Mouse (Mus musculus): Measurements from ENCODE around the gene Tspan12.
"Not testable (repeated sequence)": the region's sequence is repeated elsewhere in the genome, so short reads cannot be mapped to it uniquely, and the experiment has no call there.

Gene Tspan12

DNA sequence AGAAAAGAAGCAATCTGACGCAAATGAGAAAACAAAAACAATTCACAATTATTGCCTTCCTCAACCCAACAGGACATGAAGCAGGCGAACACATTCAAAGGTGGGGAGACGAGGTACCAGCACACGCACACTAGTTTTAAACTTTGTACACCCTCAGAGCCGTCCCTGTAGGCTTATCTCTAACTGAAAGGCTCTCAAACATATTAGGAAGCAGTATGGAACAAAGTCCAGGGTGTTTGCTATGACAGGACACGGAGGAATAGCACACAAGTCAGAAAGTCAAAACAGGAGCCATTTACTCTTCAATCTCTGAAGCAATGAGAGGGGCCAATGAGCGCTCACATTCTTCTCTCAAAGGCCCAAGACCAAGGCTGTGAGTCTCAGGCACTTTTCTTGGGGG, 24.3 kb downstream of the Tspan12 start:
- DNase-seq, result no peak

DNA sequence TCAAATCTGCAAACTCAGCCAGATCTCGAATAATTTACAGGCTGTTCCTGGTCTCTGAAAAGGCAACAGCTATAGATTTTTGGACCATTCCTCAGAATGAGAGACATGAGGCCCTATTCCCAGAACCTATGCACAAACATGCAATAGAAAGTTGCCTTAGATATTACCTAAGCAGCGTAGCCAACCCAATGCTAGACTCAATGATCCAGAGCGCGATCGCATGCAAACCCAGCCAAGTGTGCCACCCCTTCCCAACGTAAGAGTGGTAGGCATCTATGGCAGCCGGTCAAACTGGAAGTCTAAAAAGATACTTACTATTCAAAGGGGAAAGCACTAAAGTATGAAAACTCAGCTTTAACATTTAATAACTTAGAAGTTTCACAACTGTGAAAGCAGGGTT, 28.6 kb downstream of the Tspan12 start:
- no peak for DNase-seq

DNA sequence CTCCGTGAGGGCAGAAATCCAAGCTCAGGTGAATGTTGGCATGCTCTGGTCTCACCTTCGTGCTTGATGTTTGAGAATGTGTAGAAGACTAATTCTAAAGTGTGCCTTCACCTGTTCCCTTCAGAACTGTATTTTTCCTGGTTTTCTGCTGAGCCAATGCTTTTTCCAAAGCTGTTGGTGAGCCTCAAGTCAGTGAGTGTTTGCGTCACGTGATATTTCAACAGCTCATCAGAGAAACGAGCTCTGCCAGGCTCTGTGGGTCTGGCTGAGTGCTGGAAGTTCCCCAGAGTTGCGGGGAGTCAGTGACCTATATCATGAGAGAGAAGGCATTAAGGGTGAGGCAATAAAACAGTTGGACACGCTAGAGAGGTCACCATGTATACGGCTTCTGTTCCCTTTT, 29.0 kb downstream of the Tspan12 start:
- no peak for DNase-seq

DNA sequence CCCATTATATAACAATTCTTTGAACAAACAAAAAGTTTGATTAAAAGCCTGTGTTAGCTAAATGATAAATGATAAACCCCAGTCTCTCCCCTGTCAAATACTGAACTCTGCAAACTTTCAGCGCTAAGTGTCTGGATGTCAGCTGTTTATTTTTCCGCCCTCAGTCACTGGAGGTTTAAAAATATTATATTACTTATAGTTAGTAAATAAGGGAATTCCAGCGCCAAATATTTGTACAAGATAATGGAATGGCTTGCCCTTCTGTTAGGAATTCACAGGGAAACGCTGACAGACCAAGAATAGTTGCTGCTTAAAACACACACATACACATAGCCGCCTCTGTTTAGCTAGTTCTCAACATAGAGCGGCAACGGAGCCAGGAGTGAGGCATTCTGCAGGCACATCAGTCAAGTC, 29.6 kb downstream of the Tspan12 start:
- DNase-seq, result no peak

DNA sequence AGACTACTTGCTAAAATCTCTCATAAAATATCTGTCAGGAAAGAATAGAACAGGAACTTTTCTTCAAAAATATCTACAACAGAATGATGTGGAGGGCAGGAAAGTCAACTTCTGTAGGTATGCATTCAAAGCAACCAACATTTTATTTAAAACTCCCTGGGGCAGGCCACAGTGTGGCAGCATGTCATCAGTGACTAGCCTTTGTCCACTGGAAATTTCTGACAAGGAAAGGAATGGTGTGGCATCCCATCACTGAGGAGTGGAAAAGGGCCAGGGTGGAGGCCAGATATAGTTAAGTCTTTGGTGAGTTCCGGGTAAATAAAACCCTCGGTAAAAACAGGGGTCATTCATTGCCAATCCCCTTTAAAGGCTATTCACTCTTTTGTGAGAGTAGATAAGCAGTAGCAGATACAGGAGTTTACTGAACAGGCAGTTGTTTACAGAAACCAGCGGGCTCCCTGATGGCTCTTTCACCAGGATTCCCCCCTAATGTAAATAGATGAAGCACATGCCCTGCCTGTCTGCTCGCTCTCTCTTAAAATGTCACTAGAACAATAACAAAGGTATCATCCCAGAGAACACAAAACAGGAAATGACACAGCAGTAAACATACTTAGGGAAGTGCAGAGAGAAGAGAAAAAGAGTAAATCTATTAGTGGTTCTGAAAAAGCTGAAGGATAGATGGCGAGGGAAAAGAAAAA, 34.1 kb downstream of the Tspan12 start:
- DNase-seq, result no peak

DNA sequence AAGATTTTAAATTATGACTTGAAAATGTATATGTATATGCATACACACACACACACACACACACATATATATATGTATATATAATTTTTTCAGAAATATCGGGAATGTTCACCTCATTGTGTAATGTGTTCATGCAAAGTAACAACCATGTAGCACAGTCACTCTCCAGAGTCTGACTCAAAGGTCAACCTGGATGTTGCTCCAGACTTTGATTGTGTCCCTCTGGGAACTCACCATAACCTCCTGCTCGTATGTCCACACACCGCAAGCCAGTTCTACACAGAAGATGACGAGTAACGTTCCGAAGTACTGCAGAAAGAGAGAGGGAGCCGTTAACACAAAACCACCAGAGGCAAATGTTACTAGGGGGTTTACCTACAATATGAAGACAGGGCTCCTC, 46.3 kb downstream of the Tspan12 start:
- DNase-seq, result no peak

DNA sequence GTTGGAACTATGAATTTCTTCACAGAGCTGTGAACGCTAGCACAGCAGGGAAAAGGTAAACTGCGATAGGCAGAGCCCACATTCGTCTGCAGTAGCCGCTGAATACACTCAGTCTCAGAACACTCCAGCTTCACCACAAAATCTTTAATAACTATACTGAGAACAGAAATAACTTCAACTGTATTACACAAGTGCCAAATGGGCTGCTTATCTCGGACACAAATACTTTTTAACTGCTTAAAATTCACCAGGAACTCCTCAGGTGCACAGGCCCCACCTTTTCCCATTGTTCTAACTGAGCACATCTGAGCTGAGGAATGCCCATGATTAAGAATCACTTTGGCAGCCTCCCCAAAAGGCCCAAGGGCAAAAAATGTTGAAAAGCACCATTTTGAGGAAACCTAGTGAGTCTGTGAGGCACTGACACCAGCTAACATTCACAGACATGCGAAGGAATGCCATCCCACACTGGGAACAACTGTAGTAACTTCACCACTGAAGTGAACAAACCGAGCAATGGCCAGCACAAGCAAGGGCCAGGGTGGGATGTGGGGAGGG, 47.2 kb downstream of the Tspan12 start:
- no peak for DNase-seq

DNA sequence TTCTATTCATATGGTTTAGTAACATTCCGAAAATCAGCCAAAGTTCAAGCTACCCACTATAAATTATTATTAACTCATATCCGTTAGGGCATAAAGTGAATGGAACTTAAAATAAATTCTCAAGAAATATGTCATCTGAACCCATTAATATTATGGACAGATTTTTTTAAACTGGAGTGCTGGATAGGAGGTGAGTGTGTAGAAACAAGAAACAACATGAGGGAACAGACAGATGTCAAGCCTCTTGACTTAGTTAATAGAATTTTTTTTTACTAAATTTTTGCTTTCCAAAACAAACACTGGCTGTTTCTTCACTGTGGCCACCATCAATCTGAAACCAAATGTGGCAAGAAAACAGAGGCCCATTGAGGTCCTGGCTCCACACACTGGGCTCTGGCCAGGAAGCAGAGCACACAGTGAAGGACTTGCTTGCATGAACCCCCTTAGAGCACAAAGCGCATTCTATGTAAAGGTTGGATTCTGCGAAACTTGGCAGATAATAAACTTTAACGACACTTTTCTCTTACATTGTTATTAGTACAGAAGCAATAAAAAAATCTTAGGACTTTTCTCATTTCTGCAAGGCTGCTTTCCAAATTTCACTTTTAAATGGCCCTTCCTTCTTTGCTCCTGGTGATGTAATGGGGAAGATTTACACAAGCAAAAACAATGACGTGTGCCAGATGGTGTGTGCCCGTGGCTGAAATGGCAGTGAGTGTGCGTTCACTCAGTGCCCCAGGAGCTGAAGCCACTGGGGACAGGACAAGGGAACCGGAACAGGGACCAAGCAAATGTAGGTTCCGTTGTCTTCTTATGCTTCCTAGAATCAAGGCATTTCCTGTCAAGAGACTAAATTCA, 48.6 kb downstream of the Tspan12 start:
- no peak for DNase-seq

DNA sequence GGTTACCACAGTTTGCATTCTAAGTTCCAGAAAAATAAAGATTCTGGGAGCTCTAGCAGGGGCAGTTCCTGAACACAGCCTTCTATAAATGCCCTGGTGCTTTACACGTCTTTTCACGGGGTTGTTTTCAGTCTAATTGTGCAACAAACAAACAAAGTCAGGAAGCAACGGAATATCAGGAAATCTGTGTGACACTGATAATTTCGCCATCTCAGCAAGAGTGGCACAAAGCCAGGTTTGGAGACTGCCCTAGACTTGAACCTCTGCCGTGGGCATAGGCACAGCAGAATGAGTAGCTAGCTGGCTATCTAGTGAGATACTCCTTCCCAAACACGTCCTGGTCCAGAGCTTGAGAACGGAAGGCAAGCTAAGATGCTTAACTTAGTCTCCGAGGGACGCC, 53.7 kb downstream of the Tspan12 start:
- no peak for DNase-seq

DNA sequence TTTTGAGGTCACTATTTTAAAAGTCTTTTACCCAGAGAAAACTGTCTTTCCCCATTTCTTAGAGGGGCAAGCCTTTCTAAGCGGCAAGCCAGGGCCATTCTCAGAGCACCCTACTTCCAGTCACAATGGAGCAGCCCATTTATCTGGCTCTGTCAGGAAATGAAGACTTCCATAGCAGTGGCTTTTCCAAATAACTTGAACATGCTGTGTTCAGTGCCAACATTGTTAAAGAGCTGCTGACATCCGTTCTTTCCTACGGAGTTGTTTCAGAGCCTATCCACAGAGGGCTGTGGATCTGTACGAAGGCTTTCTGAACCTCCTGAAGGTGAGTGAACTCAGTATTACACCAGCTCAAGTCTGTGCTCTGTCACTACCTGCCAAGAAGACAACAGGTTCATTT, 55.2 kb downstream of the Tspan12 start:
- no peak for DNase-seq

DNA sequence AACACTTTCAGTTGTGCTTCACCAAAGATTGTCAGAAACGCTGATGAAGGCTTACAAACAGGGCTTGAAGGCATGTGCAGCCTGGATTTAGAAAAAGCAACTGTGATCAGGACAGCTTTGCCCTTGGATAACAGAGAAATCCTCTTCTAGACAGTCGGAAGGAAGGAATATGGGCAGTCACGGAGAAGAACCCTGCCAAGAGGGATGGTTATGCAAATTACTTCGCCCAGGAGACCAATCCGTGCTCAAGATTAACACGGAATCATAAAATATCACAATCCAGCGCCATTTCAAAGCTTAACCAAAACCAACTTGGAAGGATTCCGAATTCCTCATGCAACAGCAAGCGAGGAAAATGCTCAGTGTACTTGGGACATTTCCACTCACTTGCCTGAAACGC, 55.9 kb downstream of the Tspan12 start:
- no peak for DNase-seq

DNA sequence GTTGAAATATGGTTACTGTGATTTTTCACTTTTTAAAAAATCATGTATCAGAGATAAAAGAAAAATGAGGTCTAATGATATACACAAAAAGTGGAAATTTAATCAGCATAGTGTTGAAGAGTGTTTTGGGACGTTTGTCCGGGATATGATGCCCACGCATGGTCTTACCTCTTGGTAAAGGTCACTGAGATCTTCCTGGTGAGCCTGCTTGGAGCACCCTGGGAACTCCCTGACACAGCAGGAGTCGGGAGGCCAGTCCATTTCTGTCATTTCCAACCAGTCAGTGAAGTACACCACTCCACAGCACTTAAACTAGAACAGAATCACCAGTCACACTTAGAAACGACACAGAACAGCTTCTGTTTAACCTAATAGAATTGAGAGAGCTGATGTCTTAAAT, 56.9 kb downstream of the Tspan12 start:
- no peak for DNase-seq

DNA sequence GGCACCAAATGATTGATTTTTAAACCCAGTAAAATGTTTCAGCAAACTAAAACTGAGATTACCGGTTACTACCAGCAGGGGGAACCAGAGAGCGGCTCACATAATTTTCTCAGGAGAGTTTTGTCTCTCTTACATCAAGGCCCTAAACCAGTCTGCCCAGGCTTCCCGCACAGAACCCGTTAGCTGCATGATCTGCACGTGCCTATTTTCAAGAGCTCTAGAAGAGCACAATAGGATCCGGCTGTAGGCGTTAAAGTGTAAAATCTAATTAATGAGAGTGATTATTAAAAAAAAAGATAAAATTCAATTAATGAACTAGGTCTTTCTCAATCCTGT, 57.3 kb downstream of the Tspan12 start:
- DNase-seq, result peak; percentile 47

DNA sequence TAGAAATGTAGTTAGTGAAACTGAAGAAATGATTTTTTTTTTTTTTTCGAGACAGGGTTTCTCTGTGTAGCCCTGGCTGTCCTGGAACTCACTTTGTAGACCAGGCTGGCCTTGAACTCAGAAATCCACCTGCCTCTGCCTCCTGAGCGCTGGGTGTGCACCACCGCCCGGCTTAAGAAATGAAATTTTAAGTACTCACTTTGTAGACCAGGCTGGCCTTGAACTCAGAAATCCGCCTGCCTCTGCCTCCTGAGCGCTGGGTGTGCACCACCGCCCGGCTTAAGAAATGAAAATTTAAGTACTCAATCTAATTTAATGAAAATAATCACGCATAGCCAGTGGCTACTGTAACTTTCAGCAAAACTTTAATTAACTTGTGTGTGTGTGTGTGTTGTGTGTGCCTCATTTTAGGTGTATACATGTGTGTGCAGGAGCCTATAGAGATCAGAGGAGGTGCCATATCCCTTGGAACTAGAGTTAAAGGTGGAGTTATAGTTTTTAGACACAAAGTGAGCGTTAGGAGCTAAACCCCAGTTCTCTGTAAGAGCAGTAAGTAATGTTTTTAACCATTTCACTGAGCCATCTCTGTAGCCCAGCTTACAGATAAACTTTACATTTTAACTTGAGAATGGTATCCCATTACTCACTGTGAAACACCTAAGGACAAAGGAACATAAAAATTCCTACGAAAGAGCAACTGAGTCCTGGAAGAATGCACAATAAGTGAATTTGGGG, 57.8 kb downstream of the Tspan12 start:
- no peak for DNase-seq

DNA sequence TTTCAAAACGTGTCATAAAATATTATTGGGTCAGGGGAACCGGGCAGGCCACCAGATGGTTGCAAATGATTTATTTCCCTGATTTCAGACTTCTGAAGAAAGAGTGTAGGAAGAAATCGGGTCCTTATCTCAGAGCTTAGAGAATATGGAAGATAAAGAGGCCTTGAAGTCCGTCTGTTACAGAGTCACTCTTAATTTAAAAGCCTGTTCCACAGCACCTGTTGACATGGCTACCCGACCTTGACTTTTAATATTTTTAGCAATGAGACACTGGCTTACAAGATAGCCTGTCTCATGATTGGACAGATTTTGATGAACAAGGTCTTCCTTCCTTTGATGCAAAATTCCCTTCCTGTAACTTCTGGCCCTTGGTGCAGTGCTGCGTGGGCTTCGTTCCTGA, 61.0 kb downstream of the Tspan12 start:
- DNase-seq, result no peak

DNA sequence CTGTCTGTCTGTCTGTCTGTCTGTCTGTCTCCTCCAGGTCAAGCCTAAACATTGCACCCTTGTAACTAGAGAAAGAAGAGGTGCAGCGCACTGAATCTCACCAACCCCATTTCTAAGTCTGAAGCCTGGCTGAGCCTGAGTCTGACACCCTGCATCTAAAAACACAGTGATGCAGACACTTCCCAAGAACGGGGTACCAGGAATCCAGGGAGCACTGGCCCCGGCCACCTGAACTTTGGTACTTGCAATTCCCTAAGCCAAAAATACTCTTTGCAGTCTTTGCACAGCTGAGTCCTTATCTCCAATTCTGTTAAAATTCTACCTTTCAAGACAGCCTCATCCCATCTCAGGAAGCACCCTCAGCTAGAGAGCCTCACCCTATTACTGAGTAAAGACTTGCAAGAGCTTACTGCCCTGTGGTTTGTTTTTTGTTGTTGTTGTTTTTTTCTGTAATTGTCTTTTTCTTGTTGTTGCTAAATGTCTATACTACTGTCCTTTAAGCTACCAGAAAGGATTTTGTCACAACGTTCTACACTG, 61.7 kb downstream of the Tspan12 start:
- DNase-seq, result no peak

DNA sequence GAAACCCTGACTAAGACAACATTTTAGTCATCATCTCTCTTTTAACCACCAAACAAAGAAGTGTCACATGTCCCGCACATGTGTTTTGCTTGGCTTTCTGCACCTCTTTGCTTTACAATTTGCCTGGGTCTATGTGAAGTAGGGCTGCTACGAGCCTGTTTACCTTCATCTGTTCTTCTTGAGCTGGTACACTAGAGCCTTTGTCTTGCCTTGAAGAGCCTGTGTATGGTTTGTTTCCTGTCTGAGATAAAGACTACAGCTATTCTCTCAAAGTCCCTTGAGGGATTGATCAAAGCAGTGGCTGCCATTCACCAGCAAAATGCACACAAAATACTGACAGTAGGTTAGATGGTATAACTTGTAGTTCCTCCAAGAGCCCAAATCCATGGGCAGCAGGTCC, 62.3 kb downstream of the Tspan12 start:
- no peak for DNase-seq

DNA sequence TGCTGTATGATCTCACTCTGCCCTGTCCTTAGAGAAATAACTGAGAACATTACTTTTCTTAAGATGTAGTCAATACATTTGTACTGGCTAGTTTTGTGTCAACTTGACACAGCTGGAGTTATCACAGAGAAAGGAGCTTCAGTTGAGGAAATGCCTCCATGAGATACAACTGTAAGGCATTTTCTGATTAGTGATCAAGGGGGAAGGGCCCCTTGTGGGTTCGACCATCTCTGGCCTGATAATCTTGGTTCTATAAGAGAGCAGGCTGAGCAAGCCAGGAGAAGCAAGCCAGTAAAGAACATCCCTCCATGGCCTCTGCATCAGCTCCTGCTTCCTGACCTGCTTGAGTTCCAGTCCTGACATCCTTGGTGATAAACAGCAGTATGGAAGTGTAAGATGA, 62.7 kb downstream of the Tspan12 start:
- not testable (repeated sequence) for DNase-seq

DNA sequence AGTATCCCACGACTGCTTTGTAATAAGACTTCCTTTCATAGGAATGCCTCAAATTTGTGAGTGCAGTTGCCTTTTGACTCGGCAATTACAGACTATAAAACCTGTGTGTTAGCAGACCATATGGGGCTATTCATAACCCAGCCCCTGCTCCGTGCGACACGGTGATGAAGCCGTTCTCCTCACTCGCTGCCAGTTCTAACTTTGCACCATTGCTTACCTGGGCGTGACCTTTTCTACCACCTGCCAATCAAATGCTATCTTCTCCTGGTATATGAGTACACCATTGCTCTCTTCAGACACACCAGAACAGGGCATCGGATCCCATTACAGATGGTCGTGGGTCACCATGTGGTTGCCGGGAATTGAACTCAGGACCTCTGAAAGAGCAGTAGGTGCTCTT, 64.6 kb downstream of the Tspan12 start:
- DNase-seq, result no peak

DNA sequence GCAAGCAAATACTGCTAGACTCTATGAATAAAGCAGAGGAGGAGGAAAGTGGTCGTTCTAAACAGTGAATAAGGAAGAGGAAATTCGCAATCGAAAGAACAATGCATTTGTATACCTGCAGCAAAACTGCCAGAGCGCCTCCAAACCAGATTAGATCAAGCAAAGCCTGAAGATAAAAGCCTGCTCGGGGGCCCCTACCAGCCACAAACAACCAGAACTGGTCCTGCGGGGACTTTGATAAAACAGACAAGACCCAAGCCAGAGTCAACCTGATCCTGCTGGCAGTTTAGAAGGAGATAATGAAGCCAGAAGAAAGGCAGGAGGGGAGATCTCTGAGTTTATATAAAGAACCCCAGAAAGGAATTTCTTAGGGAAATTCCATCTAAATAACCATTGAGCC, 65.0 kb downstream of the Tspan12 start:
- DNase-seq, result no peak

DNA sequence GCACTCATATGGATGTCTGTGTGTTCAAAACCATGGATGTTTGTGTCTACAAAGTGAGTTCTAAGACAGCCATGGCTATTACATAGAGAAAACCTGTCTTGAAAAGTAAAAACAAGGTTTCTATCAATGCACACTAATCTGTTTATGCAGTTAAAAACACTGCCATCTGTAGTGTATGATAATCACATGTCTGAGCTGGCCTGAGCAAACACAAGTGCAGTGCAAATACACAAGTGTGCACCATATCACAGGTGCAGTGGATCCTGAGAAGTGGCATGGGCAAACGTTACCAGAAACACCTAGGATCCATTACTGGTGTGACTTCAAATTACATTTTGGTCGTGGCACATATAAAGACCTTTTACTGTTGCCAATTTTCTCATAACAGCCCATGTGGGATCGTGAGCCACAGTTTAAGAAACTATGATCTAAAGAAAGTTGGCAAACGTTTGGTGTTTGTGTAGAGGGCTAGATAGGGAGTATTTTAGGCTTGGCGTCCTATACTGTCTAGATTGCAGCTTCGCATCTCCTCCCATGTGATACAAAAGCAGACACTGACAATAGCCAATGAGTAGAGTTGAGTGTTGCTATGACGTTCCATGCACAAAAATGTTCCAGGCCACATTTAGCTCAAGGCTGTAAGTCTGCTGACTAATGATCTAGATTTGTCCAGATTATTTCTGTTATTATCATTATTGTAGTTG, 78.0 kb downstream of the Tspan12 start:
- no peak for DNase-seq

DNA sequence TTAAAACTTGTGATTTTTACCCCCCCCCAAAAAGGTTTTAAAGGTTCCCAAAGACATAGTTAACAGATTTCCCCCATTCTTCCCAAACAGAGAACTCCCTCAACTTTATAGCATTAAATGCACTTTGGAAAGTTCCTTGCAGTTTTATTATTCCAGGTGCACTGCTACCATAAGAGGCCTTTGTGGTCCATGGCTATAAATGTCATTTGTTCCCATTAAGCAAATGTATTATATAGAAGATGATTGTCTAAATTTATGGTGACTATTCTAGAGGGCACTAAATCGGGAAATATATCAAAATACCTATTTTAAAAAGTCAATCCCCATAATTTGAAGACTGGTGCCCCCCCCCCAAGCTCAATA, 82.9 kb downstream of the Tspan12 start:
- DNase-seq, result no peak
